Mouse (Mus musculus): ENCODE measurements at regions not wholly inside any gene's neighbourhood (a gene's known extent, or its start where the extent isn't known, plus 50 kb on each side); places are given as distances from the start of the nearest gene placed in this dataset.

- no peaks in the 10 kb centered on the region for H3K4me1 ChIP-seq (ENCODE audit: control insufficient read depth in 2 of 2, insufficient read depth in 2 of 2, low read length in 2 of 2, poor library complexity in 1 of 2)
- H3K9me3 ChIP-seq (ENCODE audit: control insufficient read depth, insufficient read depth, low read depth, low read length): no peaks in the 10 kb centered on the region
- H3K27ac ChIP-seq (ENCODE audit: insufficient read depth, low read depth, low read length, poor library complexity, severe bottlenecking): no peak overlapping the region
- DNase-seq (ENCODE audit: low read depth, low spot score): no peak
- TF ChIP-seq MAFK (IDR thresholded peaks at IDR 0.05; ENCODE audit: insufficient read depth, low read depth, low read length) (peak; percentile 89), ZC3H11A (IDR thresholded peaks at IDR 0.05; ENCODE audit: borderline replicate concordance, low read depth, low read length) (no peak), ZNF384 (IDR thresholded peaks at IDR 0.05; ENCODE audit: low read depth, low read length) (no peak), CHD2 (IDR thresholded peaks at IDR 0.05; ENCODE audit: low read depth, low read length) (no peak), HCFC1 (IDR thresholded peaks at IDR 0.05; ENCODE audit: borderline replicate concordance, insufficient read depth, low read length) (no peak)
- no peak overlapping the region for H3K4me3 ChIP-seq (ENCODE audit: insufficient read depth in 1 of 2, low read depth in 1 of 2, low read length in 2 of 2, poor library complexity in 1 of 2, severe bottlenecking in 1 of 2)
- H3K9ac ChIP-seq (ENCODE audit: insufficient read depth, low read depth, low read length, poor library complexity, severe bottlenecking): no peak overlapping the region
- H3K36me3 ChIP-seq (ENCODE audit: control insufficient read depth, insufficient read depth, low read length, poor library complexity, severe bottlenecking): no peaks in the 10 kb centered on the region
- in situ Hi-C loops (cut with MboI; ENCODE audit: low sequenced_read_pairs in 2 of 2, unreplicated experiment in 2 of 2): no loop called here
Observed at GRCm38 (mm10) chr6:76425120-76425519, 72.5 kb downstream of the Gm9008 start.

GRCm38 (mm10) chr6:76387462-76388049 lies 110.0 kb downstream of the Gm9008 start:
- DNase-seq (ENCODE audit: low read depth, low spot score): no peak
- H3K9ac ChIP-seq (ENCODE audit: insufficient read depth, low read depth, low read length, poor library complexity, severe bottlenecking): no peak overlapping the region
- H3K4me1 ChIP-seq (ENCODE audit: control insufficient read depth in 2 of 2, insufficient read depth in 2 of 2, low read length in 2 of 2, poor library complexity in 1 of 2): no peaks in the 10 kb centered on the region
- H3K9me3 ChIP-seq (ENCODE audit: control insufficient read depth, insufficient read depth, low read depth, low read length): no peaks in the 10 kb centered on the region
- H3K27ac ChIP-seq (ENCODE audit: insufficient read depth, low read depth, low read length, poor library complexity, severe bottlenecking): no peak overlapping the region
- TF ChIP-seq ZC3H11A (IDR thresholded peaks at IDR 0.05; ENCODE audit: borderline replicate concordance, low read depth, low read length): no peak
- no peak for TF ChIP-seq CHD2 (IDR thresholded peaks at IDR 0.05; ENCODE audit: low read depth, low read length)
- no peak for TF ChIP-seq ZNF384 (IDR thresholded peaks at IDR 0.05; ENCODE audit: low read depth, low read length)
- no peak for TF ChIP-seq HCFC1 (IDR thresholded peaks at IDR 0.05; ENCODE audit: borderline replicate concordance, insufficient read depth, low read length)
- no peak for TF ChIP-seq MAFK (IDR thresholded peaks at IDR 0.05; ENCODE audit: insufficient read depth, low read depth, low read length)
- H3K36me3 ChIP-seq (ENCODE audit: control insufficient read depth, insufficient read depth, low read length, poor library complexity, severe bottlenecking): no peaks in the 10 kb centered on the region
- no peak overlapping the region for H3K4me3 ChIP-seq (ENCODE audit: insufficient read depth in 1 of 2, low read depth in 1 of 2, low read length in 2 of 2, poor library complexity in 1 of 2, severe bottlenecking in 1 of 2)
- in situ Hi-C loops (cut with MboI; ENCODE audit: low sequenced_read_pairs in 2 of 2, unreplicated experiment in 2 of 2): no loop called here

GRCm38 (mm10) chr6:76382323-76382722 lies 115.3 kb downstream of the Gm9008 start:
- Histone ChIP-seq H3K9ac (ENCODE audit: insufficient read depth, low read depth, low read length, poor library complexity, severe bottlenecking) (no peak overlapping the region), H3K27ac (ENCODE audit: insufficient read depth, low read depth, low read length, poor library complexity, severe bottlenecking) (no peak overlapping the region), H3K36me3 (ENCODE audit: control insufficient read depth, insufficient read depth, low read length, poor library complexity, severe bottlenecking) (no peaks in the 10 kb centered on the region), H3K4me1 (ENCODE audit: control insufficient read depth in 2 of 2, insufficient read depth in 2 of 2, low read length in 2 of 2, poor library complexity in 1 of 2) (peaks cover 0 to 4% of the 10 kb centered on the region in 2 experiments; a peak in 1 of 4 replicates), H3K4me3 (ENCODE audit: insufficient read depth in 1 of 2, low read depth in 1 of 2, low read length in 2 of 2, poor library complexity in 1 of 2, severe bottlenecking in 1 of 2) (no peak overlapping the region), H3K9me3 (ENCODE audit: control insufficient read depth, insufficient read depth, low read depth, low read length) (no peaks in the 10 kb centered on the region)
- TF ChIP-seq MAFK (IDR thresholded peaks at IDR 0.05; ENCODE audit: insufficient read depth, low read depth, low read length): no peak
- TF ChIP-seq ZC3H11A (IDR thresholded peaks at IDR 0.05; ENCODE audit: borderline replicate concordance, low read depth, low read length): no peak
- no peak for TF ChIP-seq CHD2 (IDR thresholded peaks at IDR 0.05; ENCODE audit: low read depth, low read length)
- no peak for TF ChIP-seq ZNF384 (IDR thresholded peaks at IDR 0.05; ENCODE audit: low read depth, low read length)
- no peak for TF ChIP-seq HCFC1 (IDR thresholded peaks at IDR 0.05; ENCODE audit: borderline replicate concordance, insufficient read depth, low read length)
- in situ Hi-C loops (cut with MboI; ENCODE audit: low sequenced_read_pairs in 2 of 2, unreplicated experiment in 2 of 2): no loop called here
- DNase-seq (ENCODE audit: low read depth, low spot score): no peak

- no peaks in the 10 kb centered on the region for H3K9me3 ChIP-seq (ENCODE audit: control insufficient read depth, insufficient read depth, low read depth, low read length)
- H3K4me3 ChIP-seq (ENCODE audit: insufficient read depth in 1 of 2, low read depth in 1 of 2, low read length in 2 of 2, poor library complexity in 1 of 2, severe bottlenecking in 1 of 2): no peak overlapping the region
- no peaks in the 10 kb centered on the region for H3K36me3 ChIP-seq (ENCODE audit: control insufficient read depth, insufficient read depth, low read length, poor library complexity, severe bottlenecking)
- H3K27ac ChIP-seq (ENCODE audit: insufficient read depth, low read depth, low read length, poor library complexity, severe bottlenecking): no peak overlapping the region
- H3K4me1 ChIP-seq (ENCODE audit: control insufficient read depth in 2 of 2, insufficient read depth in 2 of 2, low read length in 2 of 2, poor library complexity in 1 of 2): peaks cover 0 to 4% of the 10 kb centered on the region in 2 experiments; a peak in 1 of 4 replicates
- H3K9ac ChIP-seq (ENCODE audit: insufficient read depth, low read depth, low read length, poor library complexity, severe bottlenecking): no peak overlapping the region
- TF ChIP-seq CHD2 (IDR thresholded peaks at IDR 0.05; ENCODE audit: low read depth, low read length): no peak
- DNase-seq (ENCODE audit: low read depth, low spot score): peak; percentile 29
- in situ Hi-C loops (cut with MboI; ENCODE audit: low sequenced_read_pairs in 2 of 2, unreplicated experiment in 2 of 2): no loop called here
Observed at GRCm38 (mm10) chr6:76378674-76379073, 118.9 kb downstream of the Gm9008 start.

- H3K4me1 ChIP-seq (ENCODE audit: control insufficient read depth in 2 of 2, insufficient read depth in 2 of 2, low read length in 2 of 2, poor library complexity in 1 of 2): no peaks in the 10 kb centered on the region
- no peaks in the 10 kb centered on the region for H3K36me3 ChIP-seq (ENCODE audit: control insufficient read depth, insufficient read depth, low read length, poor library complexity, severe bottlenecking)
- TF ChIP-seq CHD2 (IDR thresholded peaks at IDR 0.05; ENCODE audit: low read depth, low read length): no peak
- TF ChIP-seq HCFC1 (IDR thresholded peaks at IDR 0.05; ENCODE audit: borderline replicate concordance, insufficient read depth, low read length): no peak
- no peak for TF ChIP-seq ZC3H11A (IDR thresholded peaks at IDR 0.05; ENCODE audit: borderline replicate concordance, low read depth, low read length)
- no peak for TF ChIP-seq MAFK (IDR thresholded peaks at IDR 0.05; ENCODE audit: insufficient read depth, low read depth, low read length)
- no peak for TF ChIP-seq ZNF384 (IDR thresholded peaks at IDR 0.05; ENCODE audit: low read depth, low read length)
- no peaks in the 10 kb centered on the region for H3K9me3 ChIP-seq (ENCODE audit: control insufficient read depth, insufficient read depth, low read depth, low read length)
- H3K4me3 ChIP-seq (ENCODE audit: insufficient read depth in 1 of 2, low read depth in 1 of 2, low read length in 2 of 2, poor library complexity in 1 of 2, severe bottlenecking in 1 of 2): no peak overlapping the region
- in situ Hi-C loops (cut with MboI; ENCODE audit: low sequenced_read_pairs in 2 of 2, unreplicated experiment in 2 of 2): no loop called here
- H3K9ac ChIP-seq (ENCODE audit: insufficient read depth, low read depth, low read length, poor library complexity, severe bottlenecking): no peak overlapping the region
- DNase-seq (ENCODE audit: low read depth, low spot score): no peak
- H3K27ac ChIP-seq (ENCODE audit: insufficient read depth, low read depth, low read length, poor library complexity, severe bottlenecking): no peak overlapping the region
Observed at GRCm38 (mm10) chr6:76352141-76352540, 145.4 kb downstream of the Gm9008 start.
